ENCODE assay signal across 8 mouse cellular contexts in genomic region chr2:52072491-52073140, GRCm38 (mm10). TPM values are rescaled to one million over a fixed set of nuclear protein-coding genes. Genes with fewer than 3 reads are reported as not detected.
DNase-seq lines count a peak whose midpoint lies in the region; ATAC-seq and TF ChIP-seq lines count a peak whose summit lies in the region.

Gene Rif1 (plus strand): TSS chr2:52072832.

- DNase-seq in Patski (ENCODE audit: low read depth, low spot score) = no peak
- DNase-seq in cerebellum, postnatal 25 days = peak; percentile 93 to 96
- DNase-seq in frontal cortex, postnatal 25 days (ENCODE audit: low spot score in 2 of 2) = peak; percentile 50 to 63
- peak; percentile 84 for DNase-seq in hindbrain, embryonic 14.5 days (ENCODE audit: low spot score)
- DNase-seq in layer of hippocampus, postnatal 36 days = peak; percentile 79 to 81
- DNase-seq in lung, postnatal 25 days (ENCODE audit: low spot score) = peak; percentile 87
- DNase-seq in retina, adult 2 months (ENCODE audit: low read depth, low spot score) = peak; percentile 61
- peak; percentile 77 to 81 for DNase-seq in thymus, postnatal 36 days

- H3K27ac ChIP-seq in hindbrain, embryonic 14.5 days = peak within 1 kb of the TSS; percentile 67

- POLR2A ChIA-PET in Patski (lab: Charles Lee) = interaction anchor here (0.6 kb wide), 1 partner anchor 1100 kb away, joined by 3 read pairs; no protein-coding TSS in a partner anchor

- peaks cover 2% of the 10 kb centered on the region for H3K27me3 ChIP-seq in Patski
- no peaks in the 10 kb centered on the region for H3K27me3 ChIP-seq in hindbrain, embryonic 14.5 days (ENCODE audit: control insufficient read depth, insufficient read depth, low read length)

- peaks cover 25% of the 10 kb centered on the region for H3K36me3 ChIP-seq in hindbrain, embryonic 14.5 days (replicated peaks; ENCODE audit: control insufficient read depth, insufficient read depth)

- H3K4me2 ChIP-seq in hindbrain, embryonic 14.5 days (replicated peaks) = peak within 1 kb of the TSS; percentile 80

- in situ Hi-C loops in Patski (cut with MboI; ENCODE audit: low pct_unique_long_range_greater_than_20kb) = loop anchor here (10.0 kb wide), 2 partner anchors 98 to 138 kb away; partner anchors contain the start of genes Nmi and Rbm43

- peak within 1 kb of the TSS; percentile 99 for H3K4me3 ChIP-seq in hindbrain, embryonic 14.5 days (replicated peaks; ENCODE audit: low read length)

- under 1% methylated on average over 65 of the region's 72 CpGs for WGBS in hindbrain, embryonic 14.5 days

- no peaks in the 10 kb centered on the region for H3K9me3 ChIP-seq in hindbrain, embryonic 14.5 days (ENCODE audit: control insufficient read depth, low read length)

- H3K4me1 ChIP-seq in hindbrain, embryonic 14.5 days (replicated peaks; ENCODE audit: control insufficient read depth, insufficient read depth, low read length) = peaks cover 13% of the 10 kb centered on the region

- TF ChIP-seq CTCF in Patski (IDR thresholded peaks at IDR 0.05) = peak; percentile 49

- peak within 1 kb of the TSS; percentile 90 for H3K9ac ChIP-seq in hindbrain, embryonic 14.5 days

- ATAC-seq in Patski = peak; percentile 92
- ATAC-seq in hindbrain, embryonic 14.5 days (ENCODE audit: low FRiP score) = peak; percentile 97

- CTCF ChIA-PET in Patski (lab: Charles Lee) = no interaction called here

RNA-seq across cellular contexts. Expression of gene Rif1, which starts in this region (rescaled TPM):
- 22.8 TPM for polyA plus RNA-seq in Patski (2021)
- polyA plus RNA-seq in hindbrain, embryonic 14.5 days (2014; fragmentation: Nextera tagmentation; extraction: Ambion mirVana) = 25.5 and 32.4 TPM in 2 replicates
- total RNA-seq in layer of hippocampus, postnatal 36 days (2021) = 10 to 100 TPM; 25.6 to 31.2 TPM
